Mouse (Mus musculus) ES-E14 (cell line): ENCODE data around the gene Fnbp1l.
A peak's percentile ranks its signal among the peaks of the same experiment; 100 is the strongest.

Experiments used
- CHD2 ChIP-seq: IDR thresholded peaks from 2 replicates; pipeline ENCODE4 v1.6.1; 2014; ENCODE audit warnings: mild to moderate bottlenecking, low read depth, low read length, inconsistent platforms
- HCFC1 ChIP-seq: IDR thresholded peaks from 2 replicates; pipeline ENCODE4 v1.6.1; 2012; ENCODE audit warnings: low read length, inconsistent platforms, borderline replicate concordance; ENCODE audit not compliant: insufficient read depth
- MAFK ChIP-seq: IDR thresholded peaks from 2 replicates; pipeline ENCODE4 v1.6.1; 2014; ENCODE audit warnings: mild to moderate bottlenecking, low read depth, low read length, inconsistent platforms; ENCODE audit not compliant: insufficient read depth
- ZC3H11A ChIP-seq: IDR thresholded peaks from 2 replicates; pipeline ENCODE4 v1.6.1; 2012; ENCODE audit warnings: low read depth, mild to moderate bottlenecking, inconsistent platforms, low read length, borderline replicate concordance
- ZNF384 ChIP-seq: IDR thresholded peaks from 2 replicates; pipeline ENCODE4 v1.6.1; 2012; ENCODE audit warnings: low read depth, low read length, inconsistent platforms

GRCm38 (mm10) chr3:122603229-122603628, 16.3 kb downstream of the Fnbp1l start:
- TF ChIP-seq MAFK (peak; percentile 86), ZC3H11A (no peak), ZNF384 (no peak), CHD2 (no peak), HCFC1 (no peak)
